Mouse (Mus musculus): ENCODE measurements around the gene Itprip. TPM values are rescaled to one million over a fixed set of nuclear protein-coding genes. Genes with fewer than 3 reads are reported as not detected.
A peak's percentile ranks its signal among the peaks of the same experiment; 100 is the strongest.

Gene Itprip
- total RNA-seq (2021) = 1 to 10 TPM; 1.1 to 1.6 TPM
- long read RNA-seq, experiment 1 = 0 reads
- long read RNA-seq, experiment 2, partial matches to known transcripts = 0 of 3 reads
- long read RNA-seq, experiment 2, other reads (novel, unspliced or antisense) = 3 of 3 reads

GRCm38 (mm10) chr19:47919126-47919965 lies at the start of gene Itprip, which contains the start of gene Cfap43:
Itprip (minus strand) TSS chr19:47919299.
Cfap43 (minus strand) TSS chr19:47919287.
- peak; percentile 80 for DNase-seq
- intact Hi-C loops (cut with DNase I; ENCODE audit: low total_unique reads) = no loop called here

- intact Hi-C loops (cut with DNase I; ENCODE audit: low total_unique reads) = no loop called here
- no peak for DNase-seq
Observed at GRCm38 (mm10) chr19:47958181-47958580, 39.1 kb upstream of the Itprip start.

- DNase-seq = no peak
Observed at GRCm38 (mm10) chr19:47953169-47953568, 34.1 kb upstream of the Itprip start.

GRCm38 (mm10) chr19:47950946-47951345 lies 31.8 kb upstream of the Itprip start:
- intact Hi-C loops (cut with DNase I; ENCODE audit: low total_unique reads) = no loop called here
- DNase-seq = no peak

More at GRCm38 (mm10) chr19:47953169-47953568, 34.1 kb upstream of the Itprip start:
- intact Hi-C loops (cut with DNase I; ENCODE audit: low total_unique reads) = no loop called here

- intact Hi-C loops (cut with DNase I; ENCODE audit: low total_unique reads) = no loop called here
- DNase-seq = no peak
Observed at GRCm38 (mm10) chr19:47946821-47947465, 27.8 kb upstream of the Itprip start.

- no peak for DNase-seq
- intact Hi-C loops (cut with DNase I; ENCODE audit: low total_unique reads) = no loop called here
Observed at GRCm38 (mm10) chr19:47939361-47939760, 20.3 kb upstream of the Itprip start.

- peak; percentile 27 for DNase-seq
- intact Hi-C loops (cut with DNase I; ENCODE audit: low total_unique reads) = no loop called here
Observed at GRCm38 (mm10) chr19:47937443-47938406, 18.6 kb upstream of the Itprip start, which contains the start of gene Cfap58. Cfap58 (plus strand) TSS chr19:47937675.

- intact Hi-C loops (cut with DNase I; ENCODE audit: low total_unique reads) = no loop called here
- DNase-seq = no peak
Observed at GRCm38 (mm10) chr19:47936938-47937337, 17.8 kb upstream of the Itprip start.

GRCm38 (mm10) chr19:47936490-47936889 lies 17.4 kb upstream of the Itprip start:
- DNase-seq = no peak
- intact Hi-C loops (cut with DNase I; ENCODE audit: low total_unique reads) = no loop called here

- no peak for DNase-seq
Observed at GRCm38 (mm10) chr19:47935530-47935929, 16.4 kb upstream of the Itprip start.

GRCm38 (mm10) chr19:47934636-47935238 lies 15.6 kb upstream of the Itprip start:
- DNase-seq = no peak
- intact Hi-C loops (cut with DNase I; ENCODE audit: low total_unique reads) = no loop called here

More at GRCm38 (mm10) chr19:47935530-47935929, 16.4 kb upstream of the Itprip start:
- intact Hi-C loops (cut with DNase I; ENCODE audit: low total_unique reads) = no loop called here

GRCm38 (mm10) chr19:47934146-47934545 lies 15.0 kb upstream of the Itprip start:
- DNase-seq = no peak
- intact Hi-C loops (cut with DNase I; ENCODE audit: low total_unique reads) = no loop called here

- no peak for DNase-seq
- intact Hi-C loops (cut with DNase I; ENCODE audit: low total_unique reads) = loop anchor here (2.0 kb wide), 1 partner anchor 49 kb away; no protein-coding TSS in a partner anchor
Observed at GRCm38 (mm10) chr19:47931982-47932638, 13.0 kb upstream of the Itprip start.

- no peak for DNase-seq
- intact Hi-C loops (cut with DNase I; ENCODE audit: low total_unique reads) = no loop called here
Observed at GRCm38 (mm10) chr19:47929043-47929442, 9.9 kb upstream of the Itprip start.

- DNase-seq = no peak
- intact Hi-C loops (cut with DNase I; ENCODE audit: low total_unique reads) = no loop called here
Observed at GRCm38 (mm10) chr19:47927032-47927431, 7.9 kb upstream of the Itprip start.

GRCm38 (mm10) chr19:47925819-47926218 lies 6.7 kb upstream of the Itprip start:
- intact Hi-C loops (cut with DNase I; ENCODE audit: low total_unique reads) = no loop called here
- DNase-seq = no peak

- intact Hi-C loops (cut with DNase I; ENCODE audit: low total_unique reads) = no loop called here
- DNase-seq = no peak
Observed at GRCm38 (mm10) chr19:47919966-47920375, 872 bp upstream of the Itprip start.

- no peak for DNase-seq
- intact Hi-C loops (cut with DNase I; ENCODE audit: low total_unique reads) = no loop called here
Observed at GRCm38 (mm10) chr19:47918455-47919101, 521 bp downstream of the Itprip start.
